8 mouse cellular contexts compared by ENCODE assay signal in genomic region chr9:62425265-62425664, GRCm38 (mm10).
A peak's percentile ranks its signal among the peaks of the same experiment; 100 is the strongest.
DNase-seq lines count a peak whose midpoint lies in the region; ATAC-seq and TF ChIP-seq lines count a peak whose summit lies in the region.
"Had no signal": no experiment of that assay in that cellular context is flagged by ENCODE, and none has a peak within 500 bp of the region (broad histone marks: within the 10 kb centered on the region; RNA-seq: fewer than 3 reads in every experiment).

No protein-coding gene starts in this region.

- H3K4me2 ChIP-seq in kidney, embryonic 14.5 days (replicated peaks; ENCODE audit: low read depth, low read length), result no peak overlapping the region

- ATAC-seq in kidney, embryonic 14.5 days (ENCODE audit: low FRiP score, low TSS enrichment), result no peak
- ATAC-seq: Patski had no signal

- H3K27ac ChIP-seq in kidney, embryonic 14.5 days (ENCODE audit: low read depth, low read length), result no peak overlapping the region; the same call in 1 of the 2 replicates
- H3K27ac ChIP-seq in bone marrow macrophage, adult 2 months (ENCODE audit: insufficient read depth, low read depth, low read length), result peak overlapping the region; percentile 69

- H3K9me3 ChIP-seq in kidney, embryonic 14.5 days (ENCODE audit: control insufficient read depth, low read length), result no peaks in the 10 kb centered on the region

- H3K27me3 ChIP-seq in kidney, embryonic 14.5 days (ENCODE audit: control insufficient read depth, insufficient read depth, low read length), result no peaks in the 10 kb centered on the region
- H3K27me3 ChIP-seq: Patski had no signal

- no peak overlapping the region for H3K4me3 ChIP-seq in kidney, embryonic 14.5 days (ENCODE audit: low read length)
- H3K4me3 ChIP-seq in bone marrow macrophage, adult 2 months (ENCODE audit: insufficient read depth, low read length), result no peak overlapping the region

- H3K36me3 ChIP-seq in kidney, embryonic 14.5 days (ENCODE audit: control insufficient read depth, insufficient read depth, low read length), result peaks cover 17% of the 10 kb centered on the region; the same call in 1 of the 2 replicates

- peak; percentile 45 for DNase-seq in kidney, adult 11 months
- DNase-seq in CD4-positive, CD25-positive, alpha-beta regulatory T cell, adult 2 months (ENCODE audit: low read depth, low spot score), result peak; percentile 68
- DNase-seq in lung, postnatal 25 days (ENCODE audit: low spot score), result peak; percentile 61
- no peak for DNase-seq in ovary, adult 18-20 months (ENCODE audit: low spot score)
- DNase-seq in Muller cell, postnatal 12 days (ENCODE audit: inconsistent ontology term), result no peak

- no peak overlapping the region for H3K9ac ChIP-seq in kidney, embryonic 14.5 days (ENCODE audit: low read depth, low read length)

- no peak for TF ChIP-seq POLR2A in bone marrow macrophage, adult 2 months (IDR thresholded peaks at IDR 0.05; ENCODE audit: borderline replicate concordance, low read depth, low read length)

- H3K4me1 ChIP-seq in kidney, embryonic 14.5 days (ENCODE audit: control insufficient read depth, insufficient read depth, low read length), result peaks cover 11% of the 10 kb centered on the region; the same call in 1 of the 2 replicates
- peaks cover 24% of the 10 kb centered on the region for H3K4me1 ChIP-seq in bone marrow macrophage, adult 2 months (ENCODE audit: control insufficient read depth, insufficient read depth, low read length)

- no peak for TF ChIP-seq CTCF in bone marrow macrophage, adult 2 months (IDR thresholded peaks at IDR 0.05; ENCODE audit: low read depth, low read length)

- 52% methylated on average over 5 of the region's 5 CpGs for WGBS in kidney, embryonic 14.5 days

Comparison
In these comparisons a context has a peak if more than half of its experiments do, and no peak if none do; other contexts are left out.
1. DNase-seq: peak in kidney, adult 11 months (single experiment), CD4-positive, CD25-positive, alpha-beta regulatory T cell, adult 2 months (single experiment) and lung, postnatal 25 days (single experiment); none in ovary, adult 18-20 months (single experiment) and Muller cell, postnatal 12 days (single experiment).